Mouse (Mus musculus): ENCODE measurements around the gene Rexo5. TPM values are rescaled to one million over a fixed set of nuclear protein-coding genes. Genes with fewer than 3 reads are reported as not detected.

Rexo5 gene
- total RNA-seq, 1 experiment from 2014 or later = 6.8 TPM

DNA sequence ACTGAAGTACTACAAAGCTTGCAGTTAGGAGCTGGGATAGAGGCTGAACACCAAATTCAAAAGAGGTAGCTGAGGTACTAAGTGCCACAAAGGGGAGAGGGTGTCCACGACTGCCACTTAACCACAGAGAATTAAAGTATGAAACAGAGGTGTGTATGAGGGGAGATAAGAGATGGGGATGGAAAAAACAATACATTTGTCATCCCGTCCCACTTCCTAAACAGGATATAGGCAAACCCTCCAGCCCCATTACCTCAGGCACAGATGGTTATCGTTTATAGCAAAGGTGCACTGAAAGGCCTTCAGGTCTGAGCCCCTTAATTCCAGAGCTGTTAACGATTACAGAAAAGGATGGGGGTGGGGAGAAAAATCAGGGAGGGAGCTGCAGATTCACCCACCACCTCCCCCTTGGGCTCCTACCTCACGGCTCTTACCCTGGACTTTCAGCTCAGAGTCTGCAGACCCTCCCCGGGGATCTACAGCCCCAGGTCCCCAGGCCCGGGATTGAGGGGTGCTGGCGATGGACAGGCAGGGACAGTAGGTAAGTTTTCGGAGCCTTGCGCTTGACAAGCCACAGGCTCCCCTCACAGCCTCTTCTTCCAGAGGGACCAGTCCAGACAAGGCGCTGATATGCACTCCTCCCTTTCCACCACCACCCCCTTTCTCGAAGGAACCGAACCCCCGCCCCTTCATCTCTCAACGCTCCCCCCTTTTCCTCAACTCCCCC is 101.2 kb downstream of the Rexo5 start:
- DNase-seq = no peak

DNA sequence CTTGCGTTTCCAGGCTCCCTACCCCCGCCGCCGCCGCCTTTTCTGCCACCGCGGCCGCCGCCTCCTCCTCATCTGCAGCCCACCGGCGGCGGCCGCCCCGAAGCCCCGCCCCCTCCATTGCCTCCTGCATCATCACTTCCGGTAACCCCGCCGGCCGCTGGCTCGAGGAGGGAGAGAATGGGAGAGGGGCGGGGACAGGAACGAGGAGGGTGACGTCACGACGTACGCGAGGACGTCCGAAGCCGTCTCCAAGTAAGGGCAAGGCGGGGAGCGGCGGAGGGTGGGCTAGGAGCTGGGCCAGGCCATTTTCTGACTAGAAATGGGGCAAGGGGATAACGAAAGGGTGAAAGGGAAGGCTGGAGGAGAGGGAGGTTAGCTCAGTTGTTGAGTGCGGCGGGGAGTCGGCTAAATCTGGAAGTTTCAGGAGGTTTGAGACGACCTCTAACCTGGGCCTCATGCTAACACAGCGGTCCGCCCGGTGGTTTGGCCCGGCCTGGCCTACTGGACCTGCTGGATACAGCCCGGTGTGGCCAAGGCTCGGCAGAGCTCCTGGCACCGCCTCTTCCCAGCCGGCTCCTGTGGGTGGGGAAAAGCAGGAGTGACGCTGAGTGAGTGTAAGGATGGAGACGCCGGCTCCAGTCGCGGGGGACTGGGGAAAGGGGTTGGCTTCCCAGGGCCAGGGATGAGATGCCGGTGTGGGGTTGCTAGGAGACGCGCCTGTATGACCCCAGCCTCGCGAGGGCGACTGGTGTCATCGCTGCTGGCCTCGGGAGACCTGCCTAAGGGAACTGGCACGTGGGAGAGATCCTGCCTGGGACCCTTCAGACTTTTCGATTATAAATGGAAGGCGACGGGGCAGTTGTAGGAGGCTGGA is 102.1 kb downstream of the Rexo5 start, which contains the start of the genes Lyrm1 and Dcun1d3:
Gene Lyrm1, plus strand, starts transcription at position 223 of the 874 bp plus-strand sequence.
Gene Dcun1d3, minus strand, starts transcription at position 660 of the 874 bp plus-strand sequence.
- peak; percentile 100 for DNase-seq

DNA sequence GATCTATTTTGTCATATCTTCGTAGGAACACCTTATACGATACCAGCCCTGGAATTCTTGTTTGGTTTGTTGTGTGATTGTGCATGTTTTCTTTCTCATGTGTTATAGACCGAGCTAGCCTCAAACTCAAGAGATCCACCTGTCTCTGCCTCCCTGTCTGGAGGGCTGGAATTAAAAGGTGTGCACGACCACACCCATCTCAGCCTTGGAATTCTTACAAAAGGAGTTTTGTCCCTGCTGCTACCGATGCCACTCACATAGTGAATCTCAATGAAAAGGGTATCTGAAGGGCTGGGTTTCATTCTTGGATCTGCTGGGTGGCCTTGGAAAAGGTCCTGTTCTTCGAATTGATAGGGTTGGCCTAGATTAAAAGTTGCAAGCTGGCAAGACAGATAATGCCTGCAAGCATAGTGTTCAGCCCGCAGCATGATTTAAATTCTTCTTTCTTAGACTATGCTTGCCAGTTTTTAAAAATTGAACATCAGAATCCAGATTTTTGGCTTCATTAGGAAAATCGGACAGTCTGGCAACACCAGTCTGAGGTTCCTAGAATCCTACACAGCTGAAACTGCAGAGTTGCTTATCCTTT is 103.8 kb downstream of the Rexo5 start:
- no peak for DNase-seq

DNA sequence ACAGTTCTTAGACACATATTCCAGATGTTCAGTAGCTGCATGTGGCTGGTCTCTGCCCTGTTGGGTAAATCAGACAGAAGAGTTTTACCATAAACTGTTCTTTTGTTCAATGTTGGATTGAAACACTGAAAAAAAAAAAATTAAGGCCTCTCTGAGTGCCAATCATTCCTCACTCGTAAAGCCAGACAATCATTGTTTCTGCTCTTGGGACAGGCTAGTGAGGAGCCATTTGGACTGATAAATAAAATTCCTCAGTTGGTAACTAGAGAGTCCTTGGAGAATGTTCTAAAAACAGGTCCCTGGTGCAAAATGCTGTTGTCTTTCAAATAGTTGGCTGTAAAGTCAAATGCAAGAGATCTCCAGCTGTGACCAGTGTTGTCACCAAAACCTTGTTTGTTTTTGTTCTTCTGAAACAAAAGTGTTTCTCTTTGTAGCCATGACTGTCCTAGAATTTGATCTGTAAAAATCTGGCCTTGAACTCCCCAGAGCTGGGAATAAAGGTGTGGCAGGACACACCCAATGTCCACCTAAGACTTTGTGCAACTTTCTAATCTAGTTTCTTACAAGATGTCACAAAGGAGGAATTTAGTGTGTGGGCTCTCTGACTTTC is 104.5 kb downstream of the Rexo5 start:
- no peak for DNase-seq

Other genes starting within 250 kb of the Rexo5 start
- gene Acsm2, start 239.7 kb upstream of the Rexo5 start, total RNA-seq (2021) = not detected in 2 replicates
- gene Acsm1, start 187.0 kb upstream of the Rexo5 start, total RNA-seq (2021) = 0.34 and 14.4 TPM in 2 replicates
- gene Acsm4, start 104.0 kb upstream of the Rexo5 start, total RNA-seq (2021) = not detected in 2 replicates
- 34.4 and 36.7 TPM in 2 replicates for gene Thumpd1, start 73.2 kb upstream of the Rexo5 start, total RNA-seq (2021)
- gene Acsm3, start 33.1 kb upstream of the Rexo5 start, total RNA-seq (2021) = 52.8 and 59.7 TPM in 2 replicates
- gene Eri2, start 52 bp downstream of the Rexo5 start, total RNA-seq (2021) = 7.5 and 9.4 TPM in 2 replicates
- 7.8 and 11.9 TPM in 2 replicates for gene Lyrm1, start 101.9 kb downstream of the Rexo5 start, total RNA-seq (2021)
- gene Dcun1d3, start 102.3 kb downstream of the Rexo5 start, total RNA-seq (2021) = 37.4 and 47.7 TPM in 2 replicates